Mouse (Mus musculus) C2C12 (cell line): ENCODE data around the gene Ano10. TPM values are rescaled to one million over a fixed set of nuclear protein-coding genes. Genes with fewer than 3 reads are reported as not detected.

Experiments
- H3K27me3 ChIP-seq: one replicate; pipeline ENCODE4 v1.6.1; 2011; ENCODE audit not compliant: control insufficient read depth, insufficient read depth, insufficient read length
- H3K36me3 ChIP-seq: one replicate; pipeline ENCODE4 v1.6.1; 2011; ENCODE audit not compliant: control insufficient read depth, insufficient read depth
- H3K4me3 ChIP-seq: one replicate; pipeline ENCODE4 v1.5.1; 2011; ENCODE audit warnings: mild to moderate bottlenecking, control low read depth; ENCODE audit not compliant: poor library complexity, insufficient read depth, severe bottlenecking
- H3K79me2 ChIP-seq: one replicate; pipeline ENCODE4 v1.6.1; 2011; ENCODE audit not compliant: control insufficient read depth, insufficient read depth
- H3K79me3 ChIP-seq: one replicate; pipeline ENCODE4 v1.6.1; 2011; ENCODE audit warnings: low read depth, control low read depth
- H3ac ChIP-seq: one replicate; pipeline ENCODE3; 2011; ENCODE audit warnings: low read depth; ENCODE audit not compliant: control insufficient read depth, insufficient read length
- CEBPB ChIP-seq: IDR thresholded peaks from one replicate; pipeline ENCODE4 v1.6.1; 2011; ENCODE audit warnings: low read depth, mild to moderate bottlenecking, control low read depth, moderate library complexity
- CTCF ChIP-seq: IDR thresholded peaks from one replicate; pipeline ENCODE4 v1.5.1; 2011; ENCODE audit not compliant: control insufficient read depth, insufficient read depth, insufficient read length
- FOSL1 ChIP-seq: IDR thresholded peaks from one replicate; pipeline ENCODE4 v1.8.0; 2011; ENCODE audit warnings: mild to moderate bottlenecking, low read length; ENCODE audit not compliant: poor library complexity, insufficient read depth, severe bottlenecking
- MAX ChIP-seq: IDR thresholded peaks from one replicate; pipeline ENCODE4 v1.6.1; 2011; ENCODE audit warnings: mild to moderate bottlenecking, control low read depth
- MYOD1 ChIP-seq: IDR thresholded peaks from one replicate; pipeline ENCODE4 v1.6.1; 2011; ENCODE audit warnings: low read depth; ENCODE audit not compliant: control insufficient read depth, insufficient read length
- MYOG ChIP-seq: IDR thresholded peaks from one replicate; pipeline ENCODE4 v1.6.1; 2011; ENCODE audit not compliant: control insufficient read depth, insufficient read length; ENCODE audit errors: extremely low read depth
- USF1 ChIP-seq: IDR thresholded peaks from one replicate; pipeline ENCODE4 v1.6.1; 2011; ENCODE audit warnings: low read depth, mild to moderate bottlenecking, control low read depth, moderate library complexity
- polyA plus RNA-seq: library from polyadenylated mRNA; unstranded; fragments of >200 nt; fragmentation: generic; extraction: Trizol; gene quantifications from one replicate; pipeline ENCODE4 v1.2.1, GENCODE M21; 2012; ENCODE audit warnings: missing spikeins

The Ano10 gene
- polyA plus RNA-seq, 1 experiment, result 36.0 TPM

DNA sequence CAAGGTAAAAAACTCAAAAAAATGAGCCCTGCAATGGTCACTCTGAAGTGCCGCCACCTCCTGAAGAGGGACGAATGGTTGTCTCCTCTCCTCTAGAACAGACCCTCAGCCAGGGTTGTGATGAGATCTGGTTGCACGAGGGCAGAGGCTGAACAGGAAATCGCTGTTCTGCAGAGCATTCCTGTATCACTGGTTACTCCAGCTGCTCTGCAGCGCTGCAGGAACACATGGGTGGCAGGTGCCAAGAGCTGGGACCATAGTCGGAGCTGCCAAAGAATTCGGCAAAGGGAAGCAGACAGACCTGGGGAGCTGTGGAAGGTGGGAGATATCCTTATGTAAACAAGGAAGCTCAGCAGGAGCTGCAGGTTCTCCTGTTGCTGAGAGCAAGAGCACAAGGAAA, 51.4 kb downstream of the Ano10 start:
- no peaks in the 10 kb centered on the region for H3K79me3 ChIP-seq
- H3K27me3 ChIP-seq, result no peaks in the 10 kb centered on the region
- no peaks in the 10 kb centered on the region for H3K36me3 ChIP-seq
- no peak overlapping the region for H3K4me3 ChIP-seq
- no peaks in the 10 kb centered on the region for H3K79me2 ChIP-seq
- TF ChIP-seq MAX (no peak), CTCF (no peak), USF1 (no peak), MYOG (no peak), CEBPB (no peak), FOSL1 (no peak), MYOD1 (no peak)
- no peak overlapping the region for H3ac ChIP-seq

DNA sequence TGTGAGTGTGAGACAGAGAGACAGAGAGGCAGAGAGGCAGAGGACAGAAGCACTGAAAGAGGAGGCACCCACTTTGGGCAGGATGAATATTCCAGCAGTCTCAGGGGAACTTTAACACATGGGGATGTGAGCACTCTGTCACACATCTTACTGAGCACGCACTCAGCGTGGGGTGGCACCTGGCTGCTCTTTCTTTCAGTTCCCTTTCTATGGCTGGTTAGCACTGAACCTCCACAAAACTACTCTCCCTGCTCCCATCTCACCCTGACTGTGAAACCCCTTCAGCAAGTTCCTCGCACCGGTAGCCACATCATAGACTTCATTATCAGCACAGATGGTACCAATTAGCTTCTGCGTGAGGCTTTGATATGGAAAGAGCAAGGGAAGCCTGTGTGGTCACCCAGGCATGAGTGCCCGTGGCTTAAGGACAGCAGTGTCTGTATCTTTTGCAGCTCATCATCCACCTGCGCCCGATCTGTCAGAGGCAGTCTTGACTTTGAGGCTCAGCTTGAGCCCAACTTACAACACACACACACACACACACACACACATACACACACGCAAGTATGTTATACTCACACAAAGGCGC, 52.3 kb downstream of the Ano10 start:
- Histone ChIP-seq H3K79me3 (no peaks in the 10 kb centered on the region), H3K36me3 (no peaks in the 10 kb centered on the region), H3K27me3 (no peaks in the 10 kb centered on the region), H3ac (no peak overlapping the region), H3K4me3 (no peak overlapping the region), H3K79me2 (no peaks in the 10 kb centered on the region)
- TF ChIP-seq CTCF (no peak), USF1 (no peak), MAX (no peak)

DNA sequence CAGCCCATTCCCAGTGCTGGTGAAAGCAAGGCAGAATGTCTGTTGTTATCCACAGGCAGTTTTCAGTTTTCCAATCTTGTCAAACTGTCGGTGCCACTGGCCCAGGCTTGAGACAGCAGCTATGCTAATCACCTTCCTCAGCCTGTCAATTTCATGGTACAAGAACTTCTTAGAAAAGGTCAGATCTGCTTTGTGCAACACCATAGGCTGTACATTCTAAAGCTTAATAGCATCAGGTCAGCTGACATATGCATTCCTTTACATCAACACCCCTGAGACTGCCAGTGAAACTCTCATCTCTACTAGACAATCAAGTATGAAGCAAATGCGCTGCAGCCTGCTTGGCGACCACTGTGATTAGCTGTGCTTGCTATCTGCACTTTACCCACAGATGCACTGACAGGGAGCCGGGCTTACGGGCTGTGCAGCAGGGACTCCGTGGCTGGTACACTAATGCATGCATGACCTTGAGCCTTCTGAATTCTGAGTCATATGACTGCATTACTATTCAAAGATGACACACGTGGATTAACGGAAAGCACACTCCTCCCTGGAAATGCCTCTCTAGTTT, 53.5 kb downstream of the Ano10 start:
- no peak overlapping the region for H3ac ChIP-seq
- no peaks in the 10 kb centered on the region for H3K36me3 ChIP-seq
- no peak for TF ChIP-seq FOSL1
- TF ChIP-seq MAX, result no peak
- no peak for TF ChIP-seq CTCF
- TF ChIP-seq MYOG, result no peak
- TF ChIP-seq CEBPB, result no peak
- TF ChIP-seq MYOD1, result no peak
- H3K27me3 ChIP-seq, result no peaks in the 10 kb centered on the region
- H3K79me3 ChIP-seq, result no peaks in the 10 kb centered on the region
- no peaks in the 10 kb centered on the region for H3K79me2 ChIP-seq
- H3K4me3 ChIP-seq, result no peak overlapping the region

DNA sequence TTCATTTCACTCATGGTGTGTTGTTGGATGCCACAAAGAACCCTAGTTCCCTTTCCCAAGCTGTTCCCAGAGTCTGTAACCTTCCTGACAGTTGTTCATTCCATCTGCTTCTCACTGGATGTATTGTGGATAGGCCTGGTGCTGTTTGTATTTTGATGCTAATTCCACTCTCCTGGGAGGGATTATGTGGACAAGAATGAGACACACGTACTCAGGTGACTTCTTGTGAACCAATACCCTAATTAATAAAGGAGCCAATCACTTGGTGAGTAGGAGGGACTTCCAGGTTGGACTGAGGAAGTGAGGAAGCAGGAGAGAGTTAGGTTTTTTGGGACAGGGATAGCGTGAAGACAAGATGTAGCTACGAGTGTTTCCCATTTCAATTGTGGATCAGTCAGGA, 59.5 kb downstream of the Ano10 start:
- no peaks in the 10 kb centered on the region for H3K79me2 ChIP-seq
- H3K79me3 ChIP-seq, result no peaks in the 10 kb centered on the region
- no peaks in the 10 kb centered on the region for H3K27me3 ChIP-seq
- no peak overlapping the region for H3K4me3 ChIP-seq
- H3ac ChIP-seq, result no peak overlapping the region
- TF ChIP-seq CTCF (no peak), USF1 (no peak), CEBPB (no peak), MYOG (no peak), MAX (no peak), FOSL1 (no peak), MYOD1 (no peak)
- H3K36me3 ChIP-seq, result no peaks in the 10 kb centered on the region

DNA sequence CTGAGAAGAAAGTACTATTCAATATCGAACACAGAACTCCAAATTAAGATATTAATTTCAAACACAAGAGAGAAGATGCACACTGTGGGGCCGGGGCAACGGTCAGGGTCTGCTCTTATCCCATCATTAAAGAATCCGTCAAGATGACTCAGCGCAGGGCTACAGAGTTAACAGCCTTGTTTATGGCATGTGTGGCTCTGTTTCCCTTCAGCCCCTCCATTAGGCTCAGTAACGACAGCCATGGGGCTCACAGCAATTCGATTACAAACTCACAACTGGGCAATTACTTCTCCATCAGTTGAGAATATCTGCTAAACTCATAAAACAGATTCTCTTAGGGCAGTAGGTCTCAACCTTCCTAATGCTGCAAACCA, 60.3 kb downstream of the Ano10 start:
- Histone ChIP-seq H3K79me2 (no peaks in the 10 kb centered on the region), H3K79me3 (no peaks in the 10 kb centered on the region), H3ac (no peak overlapping the region), H3K4me3 (no peak overlapping the region), H3K27me3 (no peaks in the 10 kb centered on the region), H3K36me3 (no peaks in the 10 kb centered on the region)
- TF ChIP-seq CTCF, result no peak

DNA sequence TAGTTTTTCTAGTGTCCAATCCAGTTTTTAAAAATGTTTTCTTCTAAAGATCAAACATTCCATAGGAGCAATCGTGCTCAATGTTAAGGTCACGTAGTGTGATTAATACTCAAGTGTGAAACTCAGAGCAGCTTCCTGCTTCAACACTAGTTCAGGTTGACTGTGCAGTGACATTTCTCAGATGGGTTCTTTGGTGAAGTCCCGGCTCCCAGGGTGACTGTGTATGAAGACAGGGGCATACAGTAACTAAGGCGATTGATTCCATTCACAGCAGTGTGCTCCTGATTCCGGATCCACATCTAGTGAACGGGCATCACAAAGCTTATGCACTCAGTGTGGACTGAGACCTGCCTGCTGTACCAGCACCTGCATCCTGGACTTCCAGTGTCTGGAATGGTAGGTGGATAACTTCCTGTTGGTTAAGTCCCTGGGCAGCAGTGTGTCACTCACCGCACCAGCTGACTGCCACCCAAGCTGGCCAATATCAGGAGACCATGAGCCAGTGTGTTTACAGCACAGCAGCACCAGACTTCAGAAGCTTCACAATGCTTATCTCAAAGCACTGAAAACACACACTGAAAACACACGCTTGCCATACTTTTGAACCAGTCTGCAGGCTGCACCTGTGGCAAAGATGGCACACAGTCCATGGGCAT, 60.8 kb downstream of the Ano10 start:
- Histone ChIP-seq H3K27me3 (no peaks in the 10 kb centered on the region), H3K4me3 (no peak overlapping the region), H3K36me3 (no peaks in the 10 kb centered on the region), H3K79me3 (no peaks in the 10 kb centered on the region), H3K79me2 (no peaks in the 10 kb centered on the region), H3ac (no peak overlapping the region)
- TF ChIP-seq CTCF (no peak), FOSL1 (no peak), CEBPB (no peak), USF1 (no peak), MYOD1 (no peak)
